Mouse (Mus musculus) intestine, embryonic 14.5 days (tissue): ENCODE measurements at regions not wholly inside any gene's neighbourhood (a gene's known extent, or its start where the extent isn't known, plus 50 kb on each side); places are given as distances from the start of the nearest gene placed in this dataset.

Experiments
- ATAC-seq: fragments of 200-750 bp; cut with Nextera tagmentation; replicated peaks from 2 replicates; pipeline ENCODE4 v1.8.0; 2017; ENCODE audit warnings: low read depth, moderate number of reproducible peaks, moderate TSS enrichment, moderate library complexity; ENCODE audit not compliant: low FRiP score, low TSS enrichment
- DNase-seq: peaks from one replicate; pipeline ENCODE4 v3.0.0-alpha.2; 2018; ENCODE audit warnings: low spot score
- H3K27ac ChIP-seq: fragments of 300-500 bp; sonication (generic); 2 replicates; pipeline ENCODE4 v1.5.1; 2014; ENCODE audit warnings: low read depth, mild to moderate bottlenecking, control low read depth
- H3K27me3 ChIP-seq: fragments of 300-500 bp; sonication (generic); replicated peaks from 2 replicates; pipeline ENCODE4 v1.6.1; 2014; ENCODE audit warnings: low read length, control low read depth; ENCODE audit not compliant: control insufficient read depth, insufficient read depth
- H3K36me3 ChIP-seq: fragments of 300-500 bp; sonication (generic); 2 replicates; pipeline ENCODE4 v1.6.1; 2014; ENCODE audit warnings: low read length, control low read depth; ENCODE audit not compliant: control insufficient read depth, insufficient read depth
- H3K4me1 ChIP-seq: fragments of 300-500 bp; sonication (generic); replicated peaks from 2 replicates; pipeline ENCODE4 v1.6.1; 2014; ENCODE audit warnings: low read length, control low read depth, mixed read lengths; ENCODE audit not compliant: control insufficient read depth, insufficient read depth
- H3K4me2 ChIP-seq: fragments of 300-500 bp; sonication (generic); 2 replicates; pipeline ENCODE4 v1.6.1; 2014; ENCODE audit warnings: low read length
- H3K4me3 ChIP-seq: fragments of 300-500 bp; sonication (generic); 2 replicates; pipeline ENCODE4 v1.5.1; 2014; ENCODE audit warnings: low read depth, low read length, control low read depth, mixed read lengths
- H3K9ac ChIP-seq: fragments of 300-500 bp; sonication (generic); 2 replicates; pipeline ENCODE4 v1.6.1; 2014; ENCODE audit warnings: mild to moderate bottlenecking, low read length
- H3K9me3 ChIP-seq: fragments of 300-500 bp; sonication (generic); 2 replicates; pipeline ENCODE4 v1.6.1; 2016; ENCODE audit warnings: low read length, control low read depth; ENCODE audit not compliant: control insufficient read depth
- WGBS: fragments of 180-500 bp; shearing (Covaris S2); extraction: QIAGEN DNeasy Blood & Tissue Kit; methylation state at CpG from one replicate; pipeline ENCODE4 v1.1.7; 2014; 5-methylcytosine and 5-hydroxymethylcytosine counted together

- no peak for ATAC-seq
- Histone ChIP-seq H3K4me2 (no peak overlapping the region), H3K4me3 (no peak overlapping the region), H3K27ac (no peak overlapping the region), H3K36me3 (no peaks in the 10 kb centered on the region), H3K4me1 (no peaks in the 10 kb centered on the region), H3K27me3 (no peaks in the 10 kb centered on the region), H3K9me3 (no peaks in the 10 kb centered on the region), H3K9ac (no peak overlapping the region)
- no peak for DNase-seq
- WGBS, result 44% methylated on average over 4 of the region's 4 CpGs
These were observed 270.2 kb upstream of the Ptger4 start for GRCm38 (mm10) chr15:5514217-5514616.

GRCm38 (mm10) chr15:5517244-5517966 is 273.4 kb upstream of the Ptger4 start:
- ATAC-seq (no peak), DNase-seq (no peak)
- H3K36me3 ChIP-seq, result no peaks in the 10 kb centered on the region
- no peaks in the 10 kb centered on the region for H3K27me3 ChIP-seq
- H3K9me3 ChIP-seq, result no peaks in the 10 kb centered on the region
- no peak overlapping the region for H3K4me2 ChIP-seq
- H3K4me1 ChIP-seq, result no peaks in the 10 kb centered on the region
- H3K9ac ChIP-seq, result no peak overlapping the region
- 52% methylated on average over 10 of the region's 10 CpGs for WGBS
- H3K27ac ChIP-seq, result no peak overlapping the region
- H3K4me3 ChIP-seq, result no peak overlapping the region

GRCm38 (mm10) chr15:5519552-5519951 is 275.6 kb upstream of the Ptger4 start:
- WGBS, result 86% methylated on average over 2 of the region's 2 CpGs

GRCm38 (mm10) chr15:5519997-5520396 is 276.0 kb upstream of the Ptger4 start:
- Histone ChIP-seq H3K9ac (no peak overlapping the region), H3K4me3 (no peak overlapping the region), H3K9me3 (no peaks in the 10 kb centered on the region), H3K36me3 (no peaks in the 10 kb centered on the region), H3K4me1 (no peaks in the 10 kb centered on the region), H3K27ac (no peak overlapping the region), H3K4me2 (no peak overlapping the region), H3K27me3 (no peaks in the 10 kb centered on the region)
- DNase-seq, result no peak
- ATAC-seq, result no peak
- 76% methylated on average over 1 of the region's 1 CpGs for WGBS

More at GRCm38 (mm10) chr15:5519552-5519951, 275.6 kb upstream of the Ptger4 start:
- H3K4me3 ChIP-seq, result no peak overlapping the region
- no peaks in the 10 kb centered on the region for H3K4me1 ChIP-seq
- no peaks in the 10 kb centered on the region for H3K36me3 ChIP-seq
- no peaks in the 10 kb centered on the region for H3K27me3 ChIP-seq
- no peak overlapping the region for H3K27ac ChIP-seq
- DNase-seq (no peak), ATAC-seq (no peak)
- no peak overlapping the region for H3K9ac ChIP-seq
- H3K4me2 ChIP-seq, result no peak overlapping the region
- no peaks in the 10 kb centered on the region for H3K9me3 ChIP-seq

GRCm38 (mm10) chr15:5528619-5529018 is 284.6 kb upstream of the Ptger4 start:
- no peak overlapping the region for H3K9ac ChIP-seq
- no peak overlapping the region for H3K4me3 ChIP-seq
- DNase-seq, result no peak
- H3K36me3 ChIP-seq, result no peaks in the 10 kb centered on the region
- no peak overlapping the region for H3K27ac ChIP-seq
- WGBS, result 89% methylated on average over 6 of the region's 6 CpGs
- no peak overlapping the region for H3K4me2 ChIP-seq
- no peaks in the 10 kb centered on the region for H3K4me1 ChIP-seq
- H3K27me3 ChIP-seq, result no peaks in the 10 kb centered on the region
- H3K9me3 ChIP-seq, result no peaks in the 10 kb centered on the region
- no peak for ATAC-seq

DNA sequence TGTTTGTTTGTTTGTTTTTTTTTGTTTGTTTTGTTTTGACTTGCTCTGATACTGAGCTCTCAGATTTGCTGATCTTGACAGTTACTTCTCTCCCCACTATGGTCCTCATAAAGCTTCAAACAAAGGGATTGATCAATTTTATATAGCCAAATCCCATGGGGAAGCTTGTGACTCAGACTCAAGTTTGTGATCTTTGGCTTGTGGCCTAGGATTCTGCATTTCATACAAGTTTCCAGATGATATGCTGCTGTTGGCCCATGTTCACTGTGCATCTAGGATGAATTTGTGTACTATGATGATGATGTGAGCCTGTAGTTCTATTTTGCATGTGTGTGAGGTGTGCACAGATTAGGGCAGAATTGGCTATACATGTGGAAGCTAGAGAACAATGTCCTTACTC is 289.7 kb upstream of the Ptger4 start:
- Histone ChIP-seq H3K9me3 (no peaks in the 10 kb centered on the region), H3K4me1 (no peaks in the 10 kb centered on the region), H3K9ac (no peak overlapping the region), H3K27ac (no peak overlapping the region), H3K36me3 (no peaks in the 10 kb centered on the region), H3K4me2 (no peak overlapping the region), H3K4me3 (no peak overlapping the region), H3K27me3 (no peaks in the 10 kb centered on the region)
- no peak for DNase-seq
- no peak for ATAC-seq

GRCm38 (mm10) chr15:5537432-5537831 is 293.4 kb upstream of the Ptger4 start:
- ATAC-seq (no peak), DNase-seq (no peak)
- no peak overlapping the region for H3K4me2 ChIP-seq
- no peak overlapping the region for H3K9ac ChIP-seq
- no peaks in the 10 kb centered on the region for H3K9me3 ChIP-seq
- no peak overlapping the region for H3K27ac ChIP-seq
- 57% methylated on average over 2 of the region's 2 CpGs for WGBS
- no peaks in the 10 kb centered on the region for H3K4me1 ChIP-seq
- no peaks in the 10 kb centered on the region for H3K36me3 ChIP-seq
- H3K4me3 ChIP-seq, result no peak overlapping the region
- no peaks in the 10 kb centered on the region for H3K27me3 ChIP-seq

DNA sequence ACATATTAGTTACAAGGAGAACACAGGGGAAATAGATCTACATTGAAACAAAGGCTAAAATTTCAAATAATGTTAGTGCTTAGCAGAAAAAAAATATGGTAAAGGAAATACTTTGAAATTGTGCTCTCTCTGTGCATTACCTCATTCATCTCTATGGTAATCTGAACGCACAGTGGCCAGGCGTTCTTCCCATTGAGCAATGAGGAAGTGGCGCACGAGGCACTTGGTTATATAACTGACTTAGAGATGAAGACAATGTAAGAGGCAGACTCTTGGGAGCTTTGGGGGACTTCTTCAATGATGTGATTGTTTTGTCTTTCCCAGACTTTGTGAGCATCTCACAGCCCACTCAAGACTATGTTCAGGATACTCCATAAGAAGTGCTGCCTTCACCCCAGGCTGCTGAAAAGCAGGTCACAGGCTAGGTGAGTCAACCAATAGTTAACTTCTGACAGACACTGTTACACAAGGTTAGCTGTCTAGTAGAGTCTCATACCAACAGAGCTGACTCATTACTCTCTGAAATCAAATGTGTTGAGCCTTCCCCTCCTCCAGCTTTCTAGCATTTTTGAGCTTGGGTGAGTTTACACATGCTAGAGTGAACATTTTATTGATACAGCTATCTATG is 295.4 kb upstream of the Ptger4 start:
- DNase-seq, result no peak
- H3K27ac ChIP-seq, result no peak overlapping the region
- H3K4me3 ChIP-seq, result no peak overlapping the region
- no peaks in the 10 kb centered on the region for H3K4me1 ChIP-seq
- H3K27me3 ChIP-seq, result no peaks in the 10 kb centered on the region
- H3K9ac ChIP-seq, result no peak overlapping the region
- 80% methylated on average over 4 of the region's 4 CpGs for WGBS
- no peak for ATAC-seq
- no peak overlapping the region for H3K4me2 ChIP-seq
- no peaks in the 10 kb centered on the region for H3K36me3 ChIP-seq
- H3K9me3 ChIP-seq, result no peaks in the 10 kb centered on the region

GRCm38 (mm10) chr15:5554526-5554925 is 310.5 kb upstream of the Ptger4 start:
- DNase-seq (no peak), ATAC-seq (no peak)
- Histone ChIP-seq H3K4me1 (no peaks in the 10 kb centered on the region), H3K27ac (no peak overlapping the region), H3K4me3 (no peak overlapping the region), H3K9me3 (no peaks in the 10 kb centered on the region), H3K36me3 (no peaks in the 10 kb centered on the region), H3K27me3 (no peaks in the 10 kb centered on the region), H3K9ac (no peak overlapping the region), H3K4me2 (no peak overlapping the region)
- 72% methylated on average over 4 of the region's 4 CpGs for WGBS
